Mouse (Mus musculus) heart, embryonic 13.5 days (tissue): Measurements from ENCODE around the gene Pigv. TPM values are rescaled to one million over a fixed set of nuclear protein-coding genes. Genes with fewer than 3 reads are reported as not detected.

Experiments
- ATAC-seq: fragments of 200-750 bp; cut with Nextera tagmentation; 2 replicates; pipeline ENCODE4 v1.8.0; 2017; ENCODE audit warnings: moderate TSS enrichment; ENCODE audit not compliant: insufficient number of reproducible peaks, low FRiP score, low TSS enrichment; ENCODE audit errors: extremely low read depth
- H3K27ac ChIP-seq: fragments of 300-500 bp; sonication (generic); replicated peaks from 2 replicates; pipeline ENCODE4 v1.5.1; 2015; ENCODE audit warnings: moderate library complexity, mild to moderate bottlenecking, inconsistent platforms
- H3K27me3 ChIP-seq: fragments of 300-500 bp; sonication (generic); replicated peaks from 2 replicates; pipeline ENCODE4 v1.6.1; 2015; ENCODE audit warnings: mild to moderate bottlenecking, inconsistent platforms
- H3K36me3 ChIP-seq: fragments of 300-500 bp; sonication (generic); 2 replicates; pipeline ENCODE4 v1.6.1; 2015; ENCODE audit warnings: mild to moderate bottlenecking, inconsistent platforms
- H3K4me1 ChIP-seq: fragments of 300-500 bp; sonication (generic); 2 replicates; pipeline ENCODE4 v1.6.1; 2015; ENCODE audit warnings: inconsistent platforms
- H3K4me2 ChIP-seq: fragments of 300-500 bp; sonication (generic); 2 replicates; pipeline ENCODE4 v1.6.1; 2015; ENCODE audit warnings: inconsistent platforms, mild to moderate bottlenecking, moderate library complexity
- H3K4me3 ChIP-seq: fragments of 300-500 bp; sonication (generic); 2 replicates; pipeline ENCODE4 v1.5.1; 2015; ENCODE audit warnings: moderate library complexity, mild to moderate bottlenecking, inconsistent platforms
- H3K9ac ChIP-seq: fragments of 300-500 bp; sonication (generic); 2 replicates; pipeline ENCODE4 v1.6.1; 2015; ENCODE audit warnings: inconsistent platforms, mild to moderate bottlenecking, moderate library complexity
- H3K9me3 ChIP-seq: fragments of 300-500 bp; sonication (generic); 2 replicates; pipeline ENCODE4 v1.6.1; 2016; ENCODE audit warnings: inconsistent platforms
- WGBS: fragments of 180-500 bp; shearing (Covaris S2); methylation state at CpG from one replicate; pipeline ENCODE4 v1.1.7; 2015; ENCODE audit warnings: mixed read lengths; 5-methylcytosine and 5-hydroxymethylcytosine counted together
- polyA plus RNA-seq: library from polyadenylated mRNA; unstranded; fragments of >200 nt; fragmentation: Nextera tagmentation; extraction: Ambion mirVana; gene quantifications from 2 replicates; pipeline ENCODE4 v1.2.1, GENCODE M21; 2015

The Pigv gene
- polyA plus RNA-seq: 12.8 and 15.7 TPM in 2 replicates

DNA sequence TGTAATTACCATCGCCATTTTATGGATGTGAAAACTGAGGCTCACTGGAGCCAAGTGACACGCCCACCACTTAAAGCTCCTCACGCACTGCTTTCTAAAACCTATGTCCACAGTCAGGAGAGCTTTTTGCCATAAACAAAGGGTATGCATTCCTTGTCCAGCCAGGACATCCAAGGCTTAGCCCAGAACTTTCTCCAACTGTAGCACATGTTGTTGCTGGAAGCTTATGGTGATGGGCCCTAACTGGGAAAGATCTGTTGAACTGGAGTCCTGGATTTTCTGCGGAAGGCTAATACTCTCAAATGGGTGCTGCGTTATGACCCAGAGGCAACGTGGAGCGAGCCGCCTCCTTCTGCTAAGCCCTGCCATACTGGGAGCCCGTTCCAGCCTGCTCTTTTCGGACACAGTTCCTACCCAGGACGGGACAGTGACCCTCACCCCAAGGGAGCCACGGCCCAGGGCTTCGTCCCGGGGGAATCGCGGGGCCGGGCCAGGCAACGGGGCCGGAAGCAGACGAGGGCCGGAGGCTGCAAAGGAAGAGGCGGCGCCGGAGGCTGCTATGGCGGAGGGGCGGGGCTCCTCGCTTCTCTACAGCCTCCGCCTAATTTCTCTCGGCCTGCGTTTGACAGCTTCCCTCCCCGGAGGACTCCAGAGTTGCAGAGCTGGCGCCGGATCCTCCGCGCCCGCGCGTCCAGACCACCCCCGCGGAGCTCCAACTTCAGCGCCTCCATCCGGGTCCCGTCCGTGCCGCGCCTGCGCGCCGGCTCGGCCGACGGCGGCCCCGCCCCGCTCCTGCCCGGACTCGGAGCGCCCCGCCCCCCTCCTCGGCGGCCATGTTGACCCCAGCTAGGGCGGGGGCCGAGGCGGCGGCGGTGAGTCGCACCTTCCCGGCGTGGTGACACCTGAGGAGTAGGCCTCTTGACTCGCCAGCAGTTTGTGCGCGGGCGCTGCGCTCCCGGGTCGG, at the start of gene Pigv:
Gene Pigv, minus strand, starts transcription at position 767 of the 964 bp plus-strand sequence.
- Histone ChIP-seq H3K4me2 (peak within 1 kb of the TSS; percentile 78), H3K4me1 (peaks cover 63% of the 10 kb centered on the region), H3K4me3 (peak within 1 kb of the TSS; percentile 76), H3K9me3 (no peaks in the 10 kb centered on the region), H3K27ac (peak within 1 kb of the TSS; percentile 100), H3K36me3 (peaks cover 19% of the 10 kb centered on the region), H3K27me3 (no peaks in the 10 kb centered on the region), H3K9ac (peak within 1 kb of the TSS; percentile 95)
- under 1% methylated on average over 76 of the region's 76 CpGs for WGBS
- ATAC-seq: peak; percentile 89

DNA sequence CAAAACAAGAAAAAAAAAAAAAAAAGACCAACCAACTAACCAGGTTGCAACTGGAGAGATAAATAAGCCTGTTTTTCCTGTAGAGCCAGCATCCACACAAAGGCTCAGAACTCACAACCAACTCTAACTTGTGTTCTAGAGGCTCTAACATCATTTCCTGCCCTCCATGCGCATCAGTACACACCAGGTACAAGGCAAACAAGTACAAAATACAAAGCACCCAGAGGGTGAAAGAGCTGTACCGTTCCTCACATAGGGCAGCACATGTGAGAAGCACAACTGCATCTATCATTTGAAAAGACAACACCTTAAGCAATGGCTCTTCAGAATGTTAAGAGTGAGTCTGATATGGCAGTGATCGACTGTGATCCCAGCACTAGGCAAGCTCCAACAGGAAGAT, 47.3 kb upstream of the Pigv start:
- H3K27me3 ChIP-seq: no peaks in the 10 kb centered on the region
- 82% methylated on average over 3 of the region's 3 CpGs for WGBS
- no peak overlapping the region for H3K27ac ChIP-seq
- no peak for ATAC-seq
- no peaks in the 10 kb centered on the region for H3K9me3 ChIP-seq
- no peak overlapping the region for H3K4me2 ChIP-seq
- H3K36me3 ChIP-seq: peaks cover 90% of the 10 kb centered on the region
- H3K4me1 ChIP-seq: peaks cover 24% of the 10 kb centered on the region
- H3K9ac ChIP-seq: no peak overlapping the region
- no peak overlapping the region for H3K4me3 ChIP-seq

DNA sequence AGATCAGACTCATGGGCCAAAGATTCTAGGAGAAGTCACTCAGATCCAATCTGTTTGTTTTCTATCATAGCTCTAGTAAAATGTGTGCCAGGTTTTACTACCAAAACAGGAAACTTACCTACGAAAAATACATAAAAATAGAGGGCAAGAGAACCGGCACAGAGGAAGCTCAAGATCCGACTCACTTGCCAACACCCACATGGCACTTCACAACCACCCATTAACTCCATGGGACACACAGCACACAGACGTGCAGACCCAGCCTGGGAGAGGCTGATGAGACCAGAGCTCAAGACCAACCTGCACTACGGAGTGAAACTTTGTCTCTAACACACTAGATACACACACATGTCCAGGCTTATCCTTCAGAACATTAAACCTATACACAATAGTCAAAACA, 40.3 kb upstream of the Pigv start:
- H3K27me3 ChIP-seq: no peaks in the 10 kb centered on the region
- H3K4me2 ChIP-seq: no peak overlapping the region
- H3K4me3 ChIP-seq: no peak overlapping the region
- H3K27ac ChIP-seq: 0 out of 2 replicates have a peak overlapping the region, but pooled peaks have one; percentile 24
- peaks cover 81% of the 10 kb centered on the region for H3K36me3 ChIP-seq
- no peaks in the 10 kb centered on the region for H3K9me3 ChIP-seq
- H3K9ac ChIP-seq: no peak overlapping the region
- WGBS: 81% methylated on average over 5 of the region's 5 CpGs
- no peak for ATAC-seq
- peaks cover 49% of the 10 kb centered on the region for H3K4me1 ChIP-seq

DNA sequence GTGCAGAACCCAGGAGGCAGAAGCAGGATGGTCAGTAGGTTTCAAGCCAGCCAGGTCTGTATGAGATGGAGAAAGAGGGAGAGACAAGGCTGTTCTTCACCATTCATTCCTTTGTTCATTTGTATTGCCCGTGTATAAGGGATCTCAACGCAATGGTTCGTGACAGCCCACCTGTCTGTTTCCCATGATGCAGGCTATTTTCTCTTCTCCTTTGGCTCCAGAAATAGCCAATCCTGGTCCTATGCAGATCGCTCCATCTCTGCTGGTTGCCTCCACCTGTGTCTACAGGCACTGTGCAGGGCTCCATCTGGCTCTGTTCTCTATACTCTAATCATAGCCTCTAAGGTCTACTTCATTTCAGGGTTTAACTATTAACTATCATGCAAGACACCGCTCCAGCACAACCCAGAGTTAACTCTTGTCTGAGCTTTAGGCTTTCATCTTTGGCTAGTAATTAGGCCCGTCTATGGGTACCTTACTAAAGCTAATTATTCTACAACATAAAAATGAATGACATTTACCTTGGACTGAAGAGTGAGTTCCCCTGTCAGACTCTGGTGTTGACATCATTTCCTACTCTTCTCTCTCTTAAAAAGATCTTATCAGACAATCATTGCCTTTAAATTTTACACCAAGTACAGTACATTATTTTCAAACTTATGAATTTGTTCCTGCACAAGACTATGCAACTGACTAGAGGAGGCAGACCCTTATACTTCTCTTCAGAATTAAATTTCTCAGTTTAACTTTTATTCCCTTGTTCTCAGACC, 39.0 kb upstream of the Pigv start:
- Histone ChIP-seq H3K4me1 (peaks cover 62% of the 10 kb centered on the region), H3K4me3 (no peak overlapping the region), H3K27ac (no peak overlapping the region), H3K27me3 (no peaks in the 10 kb centered on the region), H3K9ac (no peak overlapping the region), H3K4me2 (no peak overlapping the region), H3K36me3 (peaks cover 72% of the 10 kb centered on the region), H3K9me3 (no peaks in the 10 kb centered on the region)
- ATAC-seq: no peak
- 86% methylated on average over 6 of the region's 6 CpGs for WGBS

DNA sequence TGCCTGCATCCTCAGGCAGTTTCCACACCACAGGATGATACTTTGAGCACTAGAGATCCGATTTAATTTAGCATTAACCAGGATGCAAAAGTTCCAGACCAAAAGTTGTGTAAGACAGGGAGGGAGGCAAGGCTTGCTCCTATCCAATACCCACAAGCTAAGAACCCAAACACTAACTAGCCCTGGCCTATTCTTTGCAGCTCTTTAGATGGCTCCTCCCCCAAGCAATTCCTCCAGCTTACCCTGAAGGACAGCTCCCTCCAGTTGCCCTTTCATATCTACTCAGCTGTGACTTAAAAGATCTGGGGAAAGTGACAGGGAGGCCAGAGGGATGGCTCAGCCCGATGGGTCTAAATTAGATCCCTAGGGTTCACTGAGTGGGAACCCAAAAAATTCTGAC, 36.9 kb upstream of the Pigv start:
- Histone ChIP-seq H3K27me3 (no peaks in the 10 kb centered on the region), H3K4me3 (no peak overlapping the region), H3K36me3 (peaks cover 70% of the 10 kb centered on the region), H3K9ac (peak overlapping the region; percentile 25; the same call in 1 of the 2 replicates), H3K27ac (peak overlapping the region; percentile 42), H3K9me3 (no peaks in the 10 kb centered on the region), H3K4me2 (0 out of 2 replicates have a peak overlapping the region, but pooled peaks have one; percentile 3), H3K4me1 (peaks cover 79% of the 10 kb centered on the region)
- no peak for ATAC-seq
- 52% methylated on average over 2 of the region's 2 CpGs for WGBS

DNA sequence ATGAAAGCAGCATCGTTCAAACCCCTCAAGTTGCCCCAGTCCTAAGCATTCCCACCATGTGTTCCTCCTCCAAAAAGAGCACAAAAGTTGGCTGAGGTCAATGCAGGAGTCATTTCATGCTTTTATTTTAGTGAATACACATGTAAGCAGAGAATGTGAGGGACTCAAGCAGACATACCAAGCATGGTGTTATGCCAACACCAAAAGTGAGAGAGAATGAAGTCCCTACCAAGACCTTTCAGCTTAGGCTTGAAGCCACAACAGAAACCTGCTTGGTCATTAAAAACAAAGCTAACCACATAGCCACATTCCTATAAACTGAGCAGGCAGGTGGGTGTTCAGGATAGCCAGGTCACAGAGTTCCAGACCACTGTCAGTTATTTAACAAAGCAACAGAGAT, 35.0 kb upstream of the Pigv start:
- Histone ChIP-seq H3K9me3 (no peaks in the 10 kb centered on the region), H3K4me1 (peaks cover 95% of the 10 kb centered on the region), H3K27ac (peak overlapping the region; percentile 89), H3K4me2 (peak overlapping the region; percentile 52), H3K9ac (peak overlapping the region; percentile 62), H3K27me3 (no peaks in the 10 kb centered on the region), H3K4me3 (0 out of 2 replicates have a peak overlapping the region, but pooled peaks have one; percentile 0), H3K36me3 (peaks cover 70% of the 10 kb centered on the region)
- 55% methylated on average over 1 of the region's 1 CpGs for WGBS
- ATAC-seq: no peak

DNA sequence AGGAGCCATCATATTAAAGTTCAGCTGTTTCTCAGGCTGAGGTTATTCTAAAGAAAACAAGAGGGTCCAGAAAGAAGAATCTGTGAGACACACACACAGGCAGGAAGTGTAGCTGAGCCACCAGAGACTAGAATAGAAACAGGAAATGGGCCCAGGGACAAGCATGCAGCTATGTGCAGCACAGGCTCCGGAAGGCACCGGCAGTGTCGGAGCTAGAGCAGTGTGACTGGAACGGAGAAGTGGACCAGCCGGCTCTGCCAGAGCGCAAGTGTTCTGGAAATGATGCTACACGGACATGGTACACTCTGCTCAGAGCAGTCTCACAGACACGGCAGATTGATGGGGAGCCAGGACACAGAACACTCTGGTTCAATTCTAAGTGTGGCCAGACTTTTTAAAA, 34.5 kb upstream of the Pigv start:
- 6% methylated on average over 8 of the region's 8 CpGs for WGBS
- Histone ChIP-seq H3K4me1 (peaks cover 95% of the 10 kb centered on the region), H3K36me3 (peaks cover 70% of the 10 kb centered on the region), H3K27ac (peak overlapping the region; percentile 89), H3K4me3 (0 out of 2 replicates have a peak overlapping the region, but pooled peaks have one; percentile 0), H3K9ac (peak overlapping the region; percentile 62; the same call in 1 of the 2 replicates), H3K9me3 (no peaks in the 10 kb centered on the region), H3K4me2 (peak overlapping the region; percentile 52), H3K27me3 (no peaks in the 10 kb centered on the region)
- peak; percentile 41; the same call in 1 of the 2 replicates for ATAC-seq

DNA sequence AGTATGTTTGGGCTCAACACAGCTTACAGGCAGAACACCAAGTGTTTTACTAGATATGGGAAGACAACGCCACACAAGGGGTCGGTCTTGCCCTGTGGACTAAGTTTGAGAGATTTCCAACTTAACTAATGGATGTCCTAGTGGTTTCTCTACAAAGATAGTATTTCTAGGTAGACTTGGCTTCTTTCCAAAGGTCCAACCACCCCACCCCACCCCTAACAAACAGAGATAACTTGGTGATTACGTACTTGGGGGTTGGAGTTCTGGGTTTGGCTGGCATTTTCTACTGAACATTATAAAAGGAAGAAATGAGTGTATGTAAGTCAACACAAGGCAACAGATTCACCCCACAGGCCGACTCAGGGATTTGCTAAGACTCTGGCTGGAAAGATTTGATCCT, 32.6 kb upstream of the Pigv start:
- Histone ChIP-seq H3K27me3 (no peaks in the 10 kb centered on the region), H3K36me3 (peaks cover 62% of the 10 kb centered on the region), H3K27ac (peak overlapping the region; percentile 89), H3K9me3 (no peaks in the 10 kb centered on the region), H3K4me2 (no peak overlapping the region), H3K9ac (0 out of 2 replicates have a peak overlapping the region, but pooled peaks have one; percentile 24), H3K4me1 (peaks cover 100% of the 10 kb centered on the region), H3K4me3 (no peak overlapping the region)
- 70% methylated on average over 4 of the region's 4 CpGs for WGBS
- ATAC-seq: no peak

DNA sequence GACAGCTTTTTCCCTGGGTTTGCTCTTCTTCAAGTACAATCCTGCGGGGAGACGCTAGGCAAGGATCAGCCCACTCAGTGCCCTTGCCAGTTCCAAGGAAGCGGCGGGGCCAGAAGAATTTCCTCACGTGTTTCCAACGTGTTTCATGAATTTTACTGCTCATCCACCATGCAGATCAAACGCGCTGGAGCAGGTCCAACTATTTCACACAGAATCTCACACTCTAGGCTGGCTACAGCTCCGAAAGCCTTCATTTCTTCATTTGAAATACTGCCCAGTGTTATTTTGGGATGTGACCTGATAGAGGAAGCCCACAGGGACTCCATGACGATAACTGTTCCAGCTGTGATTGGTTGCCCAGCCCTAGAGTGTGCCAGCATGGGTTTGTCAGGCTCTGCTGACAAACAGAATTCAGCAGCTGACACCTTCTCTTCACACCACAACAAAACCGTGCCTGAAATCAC, 28.5 kb upstream of the Pigv start:
- Histone ChIP-seq H3K9me3 (no peaks in the 10 kb centered on the region), H3K4me2 (peak overlapping the region; percentile 63), H3K4me1 (peaks cover 73% of the 10 kb centered on the region), H3K9ac (peak overlapping the region; percentile 51), H3K27me3 (no peaks in the 10 kb centered on the region), H3K27ac (peak overlapping the region; percentile 92), H3K4me3 (peak overlapping the region; percentile 25), H3K36me3 (peaks cover 80% of the 10 kb centered on the region)
- ATAC-seq: peak; percentile 83
- WGBS: 36% methylated on average over 11 of the region's 11 CpGs

DNA sequence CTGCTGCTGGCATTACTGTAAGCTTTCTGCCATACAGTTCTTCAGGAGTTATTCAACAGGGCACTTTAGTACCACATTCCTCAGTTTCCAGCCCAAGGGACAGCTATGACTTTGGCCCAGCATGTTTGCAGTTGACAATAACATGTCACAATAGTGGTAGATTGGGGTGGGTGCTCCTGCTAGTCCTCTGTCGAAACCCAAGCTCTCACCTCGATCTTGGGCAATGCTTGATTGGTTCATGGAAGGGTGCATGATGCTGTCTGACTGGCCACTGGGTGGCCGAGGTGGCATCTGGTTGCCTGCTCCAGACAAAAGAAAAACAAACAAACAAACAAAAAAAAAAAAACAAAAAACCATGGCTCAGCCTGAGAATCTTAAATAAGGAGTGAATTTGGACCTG, 22.9 kb upstream of the Pigv start:
- no peak for ATAC-seq
- Histone ChIP-seq H3K4me3 (no peak overlapping the region), H3K36me3 (peaks cover 95% of the 10 kb centered on the region), H3K9me3 (no peaks in the 10 kb centered on the region), H3K4me1 (peaks cover 34% of the 10 kb centered on the region), H3K9ac (no peak overlapping the region), H3K4me2 (no peak overlapping the region), H3K27ac (no peak overlapping the region), H3K27me3 (no peaks in the 10 kb centered on the region)
- WGBS: 72% methylated on average over 3 of the region's 3 CpGs

DNA sequence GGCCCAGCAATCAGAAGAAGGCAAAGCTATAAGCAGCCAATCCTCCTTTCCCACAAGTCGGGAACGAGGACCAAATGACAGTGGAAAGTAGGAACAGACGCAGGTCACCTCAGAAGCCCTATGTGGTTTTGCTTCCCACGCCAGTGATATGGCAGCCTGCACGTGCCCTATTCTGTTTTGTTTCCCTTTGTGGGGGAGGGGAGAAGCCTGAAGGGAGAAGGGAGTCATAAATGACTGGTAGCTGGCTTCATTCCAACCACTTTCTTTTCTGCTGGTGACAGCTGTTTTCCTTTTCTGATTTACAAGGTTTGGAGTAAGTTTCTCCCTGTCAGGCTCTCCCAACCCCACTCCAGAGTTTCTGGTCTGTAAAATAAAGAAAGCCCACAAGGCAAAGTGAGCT, 17.8 kb upstream of the Pigv start:
- H3K4me3 ChIP-seq: no peak overlapping the region
- WGBS: 26% methylated on average over 5 of the region's 5 CpGs
- H3K4me1 ChIP-seq: peaks cover 47% of the 10 kb centered on the region
- ATAC-seq: no peak
- H3K9ac ChIP-seq: peak overlapping the region; percentile 33; the same call in 1 of the 2 replicates
- no peaks in the 10 kb centered on the region for H3K27me3 ChIP-seq
- H3K9me3 ChIP-seq: no peaks in the 10 kb centered on the region
- no peak overlapping the region for H3K4me2 ChIP-seq
- H3K27ac ChIP-seq: peak overlapping the region; percentile 56
- H3K36me3 ChIP-seq: peaks cover 100% of the 10 kb centered on the region
